Mouse (Mus musculus): Measurements from ENCODE around the gene Ccr8.

Gene Ccr8

GRCm38 (mm10) chr9:120083158-120083894 lies 8.6 kb upstream of the Ccr8 start:
- in situ Hi-C loops (cut with MboI; ENCODE audit: unreplicated experiment in 2 of 2), result loop anchor here (25.0 kb wide), 2 partner anchors 446 to 621 kb away; no protein-coding TSS in a partner anchor

- in situ Hi-C loops (cut with MboI; ENCODE audit: unreplicated experiment in 2 of 2), result loop anchor here (25.0 kb wide), 2 partner anchors 447 to 622 kb away; no protein-coding TSS in a partner anchor
Observed at GRCm38 (mm10) chr9:120084406-120084805, 7.5 kb upstream of the Ccr8 start.

- in situ Hi-C loops (cut with MboI; ENCODE audit: unreplicated experiment in 2 of 2), result loop anchor here (25.0 kb wide), 2 partner anchors 452 to 627 kb away; no protein-coding TSS in a partner anchor
Observed at GRCm38 (mm10) chr9:120089125-120089524, 2.8 kb upstream of the Ccr8 start.

- in situ Hi-C loops (cut with MboI; ENCODE audit: unreplicated experiment in 2 of 2), result loop anchor here (25.0 kb wide), 2 partner anchors 454 to 629 kb away; no protein-coding TSS in a partner anchor
Observed at GRCm38 (mm10) chr9:120091086-120091485, 828 bp upstream of the Ccr8 start.

GRCm38 (mm10) chr9:120093701-120094100 lies 1.8 kb downstream of the Ccr8 start:
- in situ Hi-C loops (cut with MboI; ENCODE audit: unreplicated experiment in 2 of 2), result loop anchor here (25.0 kb wide), 2 partner anchors 456 to 631 kb away; no protein-coding TSS in a partner anchor

GRCm38 (mm10) chr9:120095886-120096285 lies 4.0 kb downstream of the Ccr8 start:
- in situ Hi-C loops (cut with MboI; ENCODE audit: unreplicated experiment in 2 of 2), result loop anchor here (5.0 to 25.0 kb wide), 3 partner anchors 69 to 634 kb away; no protein-coding TSS in a partner anchor

- in situ Hi-C loops (cut with MboI; ENCODE audit: unreplicated experiment in 2 of 2), result loop anchor here (5.0 to 25.0 kb wide), 3 partner anchors 71 to 636 kb away; no protein-coding TSS in a partner anchor
Observed at GRCm38 (mm10) chr9:120098682-120099081, 6.8 kb downstream of the Ccr8 start.

GRCm38 (mm10) chr9:120099304-120099703 lies 7.4 kb downstream of the Ccr8 start:
- in situ Hi-C loops (cut with MboI; ENCODE audit: unreplicated experiment in 2 of 2), result loop anchor here (5.0 to 25.0 kb wide), 3 partner anchors 72 to 637 kb away; no protein-coding TSS in a partner anchor

- in situ Hi-C loops (cut with MboI; ENCODE audit: unreplicated experiment in 2 of 2), result no loop called here
Observed at GRCm38 (mm10) chr9:120101165-120101564, 9.3 kb downstream of the Ccr8 start.

GRCm38 (mm10) chr9:120108953-120109352 lies 17.0 kb downstream of the Ccr8 start:
- in situ Hi-C loops (cut with MboI; ENCODE audit: unreplicated experiment in 2 of 2), result loop anchor here in 1 of 2 experiments (5.0 kb wide), 1 partner anchor 63 kb away; no protein-coding TSS in a partner anchor

- in situ Hi-C loops (cut with MboI; ENCODE audit: unreplicated experiment in 2 of 2), result no loop called here
Observed at GRCm38 (mm10) chr9:120110211-120111018, 18.5 kb downstream of the Ccr8 start, which contains the start of gene Slc25a38. Gene Slc25a38 (plus strand): TSS chr9:120110374.

- in situ Hi-C loops (cut with MboI; ENCODE audit: unreplicated experiment in 2 of 2), result no loop called here
Observed at GRCm38 (mm10) chr9:120111156-120111945, 19.4 kb downstream of the Ccr8 start.

- in situ Hi-C loops (cut with MboI; ENCODE audit: unreplicated experiment in 2 of 2), result no loop called here
Observed at GRCm38 (mm10) chr9:120112472-120112871, 20.6 kb downstream of the Ccr8 start.

- in situ Hi-C loops (cut with MboI; ENCODE audit: unreplicated experiment in 2 of 2), result no loop called here
Observed at GRCm38 (mm10) chr9:120113456-120113855, 21.5 kb downstream of the Ccr8 start.

- in situ Hi-C loops (cut with MboI; ENCODE audit: unreplicated experiment in 2 of 2), result no loop called here
Observed at GRCm38 (mm10) chr9:120114051-120114788, 22.3 kb downstream of the Ccr8 start.

GRCm38 (mm10) chr9:120114789-120115151 lies 22.9 kb downstream of the Ccr8 start:
- in situ Hi-C loops (cut with MboI; ENCODE audit: unreplicated experiment in 2 of 2), result no loop called here

GRCm38 (mm10) chr9:120115580-120115979 lies 23.7 kb downstream of the Ccr8 start:
- in situ Hi-C loops (cut with MboI; ENCODE audit: unreplicated experiment in 2 of 2), result no loop called here

GRCm38 (mm10) chr9:120116184-120116624 lies 24.3 kb downstream of the Ccr8 start:
- in situ Hi-C loops (cut with MboI; ENCODE audit: unreplicated experiment in 2 of 2), result no loop called here

GRCm38 (mm10) chr9:120118212-120118611 lies 26.3 kb downstream of the Ccr8 start:
- in situ Hi-C loops (cut with MboI; ENCODE audit: unreplicated experiment in 2 of 2), result no loop called here

Data from v-Abl transformed pro-B cells (cell line).